Mouse (Mus musculus) retina, embryonic 14.5 days (tissue): ENCODE data around the gene Tcte1.
A peak's percentile ranks its signal among the peaks of the same experiment; 100 is the strongest.

Experiments
- DNase-seq: peaks from one replicate; pipeline ENCODE4 v3.0.0-alpha.2; 2015; ENCODE audit warnings: low spot score

The Tcte1 gene

GRCm38 (mm10) chr17:45515204-45515726 is 8.0 kb upstream of the Tcte1 start:
- no peak for DNase-seq

- no peak for DNase-seq
Measured at GRCm38 (mm10) chr17:45515806-45516205, 7.4 kb upstream of the Tcte1 start.

- DNase-seq, result peak; percentile 92
Measured at GRCm38 (mm10) chr17:45516488-45516887, 6.7 kb upstream of the Tcte1 start.

GRCm38 (mm10) chr17:45517135-45517534 is 6.1 kb upstream of the Tcte1 start:
- no peak for DNase-seq

- no peak for DNase-seq
Measured at GRCm38 (mm10) chr17:45517549-45518215, 5.6 kb upstream of the Tcte1 start.

GRCm38 (mm10) chr17:45518766-45519475 is 4.3 kb upstream of the Tcte1 start:
- no peak for DNase-seq

- DNase-seq, result no peak
Measured at GRCm38 (mm10) chr17:45520136-45520535, 3.1 kb upstream of the Tcte1 start.

GRCm38 (mm10) chr17:45524961-45525360 is 1.7 kb downstream of the Tcte1 start:
- no peak for DNase-seq

- peak; percentile 43 for DNase-seq
Measured at GRCm38 (mm10) chr17:45526571-45526970, 3.3 kb downstream of the Tcte1 start.

GRCm38 (mm10) chr17:45530346-45530782 is 7.1 kb downstream of the Tcte1 start:
- no peak for DNase-seq

GRCm38 (mm10) chr17:45532896-45533295 is 9.7 kb downstream of the Tcte1 start:
- no peak for DNase-seq

GRCm38 (mm10) chr17:45536264-45536663 is 13.0 kb downstream of the Tcte1 start:
- peak; percentile 29 for DNase-seq

GRCm38 (mm10) chr17:45538394-45538793 is 15.2 kb downstream of the Tcte1 start:
- no peak for DNase-seq

- DNase-seq, result no peak
Measured at GRCm38 (mm10) chr17:45539664-45540063, 16.4 kb downstream of the Tcte1 start.

GRCm38 (mm10) chr17:45542129-45542528 is 18.9 kb downstream of the Tcte1 start:
- no peak for DNase-seq

- no peak for DNase-seq
Measured at GRCm38 (mm10) chr17:45542705-45543104, 19.5 kb downstream of the Tcte1 start.

GRCm38 (mm10) chr17:45543115-45543514 is 19.9 kb downstream of the Tcte1 start:
- no peak for DNase-seq

GRCm38 (mm10) chr17:45544001-45544872 is 21.0 kb downstream of the Tcte1 start:
- no peak for DNase-seq

- DNase-seq, result no peak
Measured at GRCm38 (mm10) chr17:45544873-45545277, 21.6 kb downstream of the Tcte1 start.

GRCm38 (mm10) chr17:45545278-45545961 is 22.2 kb downstream of the Tcte1 start:
- no peak for DNase-seq

- DNase-seq, result no peak
Measured at GRCm38 (mm10) chr17:45546941-45547340, 23.7 kb downstream of the Tcte1 start.
